Comparison of ENCODE assay signal across 10 mouse cellular contexts in the genomic region with DNA sequence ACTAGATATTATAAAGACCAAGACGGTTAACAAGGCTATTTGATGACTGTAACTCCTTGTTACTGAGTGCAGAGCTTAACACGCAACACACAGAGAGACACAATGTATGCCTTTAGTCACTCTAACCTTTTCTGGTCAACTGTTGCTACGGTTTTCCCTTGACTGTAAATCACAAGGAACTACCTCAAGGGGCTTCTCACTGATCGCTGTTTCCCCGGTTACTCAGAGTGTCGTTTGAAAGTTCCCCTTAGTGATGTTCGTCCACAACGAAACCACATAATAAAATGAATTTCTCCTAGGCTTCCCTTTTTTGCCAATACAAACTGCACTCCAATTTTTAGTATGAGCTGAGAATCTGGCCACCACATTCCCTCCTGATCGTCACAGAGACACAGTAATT.
DNase-seq lines count a peak whose midpoint lies in the region; ATAC-seq and TF ChIP-seq lines count a peak whose summit lies in the region.
"Had no signal": no experiment of that assay in that cellular context is flagged by ENCODE, and none has a peak within 500 bp of the region (broad histone marks: within the 10 kb centered on the region; RNA-seq: fewer than 3 reads in every experiment).

No protein-coding gene starts in this region.

- H3K27me3 ChIP-seq in heart, adult 2 months (ENCODE audit: control insufficient read depth, insufficient read depth, low read length) = no peaks in the 10 kb centered on the region
- no peaks in the 10 kb centered on the region for H3K27me3 ChIP-seq in midbrain, embryonic 12.5 days
- H3K27me3 ChIP-seq in midbrain, embryonic 10.5 days (ENCODE audit: low read depth, poor library complexity, severe bottlenecking) = no peaks in the 10 kb centered on the region
- peaks cover 20% of the 10 kb centered on the region for H3K27me3 ChIP-seq in limb, embryonic 13.5 days
- H3K27me3 ChIP-seq in stomach, embryonic 16.5 days (ENCODE audit: control insufficient read depth, insufficient read depth, low read length) = no peaks in the 10 kb centered on the region

- 43% methylated on average over 9 of the region's 9 CpGs for WGBS in heart, adult 2 months
- WGBS in midbrain, embryonic 12.5 days = 43% methylated on average over 9 of the region's 9 CpGs
- 72% methylated on average over 9 of the region's 9 CpGs for WGBS in midbrain, embryonic 10.5 days
- 25% methylated on average over 9 of the region's 9 CpGs for WGBS in limb, embryonic 13.5 days
- 25% methylated on average over 9 of the region's 9 CpGs for WGBS in stomach, embryonic 16.5 days

- TF ChIP-seq POLR2A in heart, adult 2 months (IDR thresholded peaks at IDR 0.05; ENCODE audit: insufficient read depth, low read depth, low read length) = no peak

- peaks cover 22% of the 10 kb centered on the region for H3K36me3 ChIP-seq in heart, adult 2 months (ENCODE audit: control insufficient read depth, insufficient read depth, low read length)
- no peaks in the 10 kb centered on the region for H3K36me3 ChIP-seq in midbrain, embryonic 12.5 days
- H3K36me3 ChIP-seq in midbrain, embryonic 10.5 days = no peaks in the 10 kb centered on the region
- H3K36me3 ChIP-seq in limb, embryonic 13.5 days = no peaks in the 10 kb centered on the region
- H3K36me3 ChIP-seq in stomach, embryonic 16.5 days (ENCODE audit: control insufficient read depth, insufficient read depth, low read length) = no peaks in the 10 kb centered on the region

- H3K4me3 ChIP-seq in heart, adult 2 months = peak overlapping the region; percentile 1; the same call in 1 of the 2 replicates
- no peak overlapping the region for H3K4me3 ChIP-seq in midbrain, embryonic 12.5 days
- no peak overlapping the region for H3K4me3 ChIP-seq in midbrain, embryonic 10.5 days
- peak overlapping the region; percentile 34 for H3K4me3 ChIP-seq in limb, embryonic 13.5 days
- peak overlapping the region; percentile 44 for H3K4me3 ChIP-seq in stomach, embryonic 16.5 days (replicated peaks; ENCODE audit: low read length)

- H3K9me3 ChIP-seq in midbrain, embryonic 12.5 days = no peaks in the 10 kb centered on the region
- no peaks in the 10 kb centered on the region for H3K9me3 ChIP-seq in midbrain, embryonic 10.5 days (replicated peaks)
- no peaks in the 10 kb centered on the region for H3K9me3 ChIP-seq in limb, embryonic 13.5 days
- H3K9me3 ChIP-seq in stomach, embryonic 16.5 days (replicated peaks; ENCODE audit: control insufficient read depth, low read length) = no peaks in the 10 kb centered on the region

- H3K4me2 ChIP-seq in midbrain, embryonic 12.5 days (replicated peaks) = peak overlapping the region; percentile 37
- peak overlapping the region; percentile 61 for H3K4me2 ChIP-seq in limb, embryonic 13.5 days (replicated peaks)
- H3K4me2 ChIP-seq in stomach, embryonic 16.5 days (ENCODE audit: low read depth, low read length) = peak overlapping the region; percentile 66

- H3K9ac ChIP-seq in heart, adult 2 months (ENCODE audit: low read depth, low read length) = peak overlapping the region; percentile 56; the same call in 1 of the 2 replicates
- no peak overlapping the region for H3K9ac ChIP-seq in midbrain, embryonic 12.5 days (replicated peaks)
- peak overlapping the region; percentile 46 for H3K9ac ChIP-seq in limb, embryonic 13.5 days
- peak overlapping the region; percentile 58 for H3K9ac ChIP-seq in stomach, embryonic 16.5 days (ENCODE audit: low read length)

- intact Hi-C loops in heart, adult 2 months (cut with DNase I) = no loop called here
- intact Hi-C loops in left cerebral cortex, postnatal 25 days (cut with DNase I) = loop anchor here (5.0 to 10.0 kb wide), 3 partner anchors 497 to 920 kb away; no protein-coding TSS in a partner anchor

- ATAC-seq in midbrain, embryonic 12.5 days (ENCODE audit: low FRiP score, low read depth) = no peak
- no peak for ATAC-seq in limb, embryonic 13.5 days (ENCODE audit: low FRiP score, low read depth)
- ATAC-seq in stomach, embryonic 16.5 days (ENCODE audit: insufficient read depth, low FRiP score) = no peak

- TF ChIP-seq EP300 in heart, adult 2 months (IDR thresholded peaks at IDR 0.05; ENCODE audit: insufficient read depth, low read depth, low read length) = no peak

- no peak for DNase-seq in heart, adult 2 months
- no peak for DNase-seq in heart, postnatal 4 days
- DNase-seq in midbrain, embryonic 10.5 days (ENCODE audit: low spot score) = no peak
- DNase-seq in left cerebral cortex, postnatal 25 days (ENCODE audit: low spot score in 2 of 2) = no peak
- DNase-seq in layer of hippocampus, adult 18-20 months (ENCODE audit: low spot score in 2 of 2) = no peak
- DNase-seq: cerebellum, postnatal 14 days; kidney, adult 9 months had no signal

- no peak for TF ChIP-seq CTCF in heart, adult 2 months (IDR thresholded peaks at IDR 0.05)

- peaks cover 1% of the 10 kb centered on the region; the same call in 1 of the 2 replicates for H3K79me2 ChIP-seq in heart, adult 2 months (replicated peaks; ENCODE audit: control insufficient read depth, insufficient read depth, low read length)

- peak overlapping the region; percentile 82 for H3K27ac ChIP-seq in heart, adult 2 months
- no peak overlapping the region for H3K27ac ChIP-seq in midbrain, embryonic 12.5 days (replicated peaks)
- H3K27ac ChIP-seq in midbrain, embryonic 10.5 days (replicated peaks) = no peak overlapping the region
- no peak overlapping the region for H3K27ac ChIP-seq in limb, embryonic 13.5 days
- H3K27ac ChIP-seq in stomach, embryonic 16.5 days (ENCODE audit: low read length) = peak overlapping the region; percentile 34

- peaks cover 7% of the 10 kb centered on the region for H3K4me1 ChIP-seq in heart, adult 2 months (ENCODE audit: control insufficient read depth, insufficient read depth, low read length)
- peaks cover 54% of the 10 kb centered on the region for H3K4me1 ChIP-seq in midbrain, embryonic 12.5 days
- peaks cover 80% of the 10 kb centered on the region for H3K4me1 ChIP-seq in midbrain, embryonic 10.5 days
- peaks cover 57% of the 10 kb centered on the region for H3K4me1 ChIP-seq in limb, embryonic 13.5 days
- H3K4me1 ChIP-seq in stomach, embryonic 16.5 days (ENCODE audit: control insufficient read depth, insufficient read depth, low read length) = peaks cover 46% of the 10 kb centered on the region

Comparison
In these comparisons a context has a peak if more than half of its experiments do, and no peak if none do; other contexts are left out.
1. H3K27ac ChIP-seq: peak in heart, adult 2 months (single experiment) and stomach, embryonic 16.5 days (single experiment); none in midbrain, embryonic 12.5 days (single experiment), midbrain, embryonic 10.5 days (single experiment) and limb, embryonic 13.5 days (single experiment).
2. H3K4me3 ChIP-seq: peak in heart, adult 2 months (single experiment), limb, embryonic 13.5 days (single experiment) and stomach, embryonic 16.5 days (single experiment); none in midbrain, embryonic 12.5 days (single experiment) and midbrain, embryonic 10.5 days (single experiment).
3. Peak in every context shown above with its lines, with median percentiles within 50 percentile points of each other: H3K4me2 ChIP-seq.